Mouse (Mus musculus): Measurements from ENCODE around the gene Metap2. TPM values are rescaled to one million over a fixed set of nuclear protein-coding genes. Genes with fewer than 3 reads are reported as not detected.
A peak's percentile ranks its signal among the peaks of the same experiment; 100 is the strongest.
"Not testable (repeated sequence)": the region's sequence is repeated elsewhere in the genome, so short reads cannot be mapped to it uniquely, and the experiment has no call there.

Gene Metap2
- total and polyA plus RNA-seq, 2 experiments from 2014 or later: 50.6 to 168 TPM

DNA sequence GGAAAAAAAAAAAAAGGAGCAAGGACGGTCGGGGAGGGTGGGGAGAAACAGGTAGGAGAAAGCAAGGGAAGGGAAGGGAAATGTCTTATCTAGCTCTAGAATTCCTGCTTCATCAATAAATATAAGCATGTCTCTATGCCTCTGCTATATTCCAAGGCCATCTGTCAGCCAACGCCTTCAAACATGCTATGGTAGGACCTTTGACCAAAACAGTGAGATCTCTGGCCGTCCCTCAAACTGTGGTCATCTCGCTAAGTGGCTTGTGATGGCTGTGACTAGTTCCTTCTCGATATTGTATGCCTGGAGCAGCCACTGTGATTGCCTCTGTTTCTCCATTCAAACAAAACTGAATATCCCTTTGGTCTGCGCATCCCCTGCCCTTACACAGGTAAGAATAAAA, 84.8 kb downstream of the Metap2 start:
- H3K9me3 ChIP-seq (ENCODE audit: low read length): no peaks in the 10 kb centered on the region
- no peak overlapping the region for H3K4me3 ChIP-seq (ENCODE audit: low read depth, low read length)
- no peaks in the 10 kb centered on the region; the same call in 1 of the 2 replicates for H3K27me3 ChIP-seq (ENCODE audit: insufficient read depth, low read length)
- no peaks in the 10 kb centered on the region for H3K4me1 ChIP-seq (ENCODE audit: insufficient read depth, low read length)
- ATAC-seq (ENCODE audit: low FRiP score) (no peak), DNase-seq (ENCODE audit: low spot score) (no peak)
- 91% methylated on average over 7 of the region's 7 CpGs for WGBS
- TF ChIP-seq CTCF (IDR thresholded peaks at IDR 0.05): no peak
- H3K27ac ChIP-seq (ENCODE audit: low read depth, low read length): no peak overlapping the region
- H3K36me3 ChIP-seq (ENCODE audit: insufficient read depth, low read length): no peaks in the 10 kb centered on the region
- H3K4me2 ChIP-seq (ENCODE audit: low read depth, low read length, poor library complexity, severe bottlenecking): no peak overlapping the region
- no peak overlapping the region for H3K9ac ChIP-seq (replicated peaks; ENCODE audit: low read length, poor library complexity, severe bottlenecking)

DNA sequence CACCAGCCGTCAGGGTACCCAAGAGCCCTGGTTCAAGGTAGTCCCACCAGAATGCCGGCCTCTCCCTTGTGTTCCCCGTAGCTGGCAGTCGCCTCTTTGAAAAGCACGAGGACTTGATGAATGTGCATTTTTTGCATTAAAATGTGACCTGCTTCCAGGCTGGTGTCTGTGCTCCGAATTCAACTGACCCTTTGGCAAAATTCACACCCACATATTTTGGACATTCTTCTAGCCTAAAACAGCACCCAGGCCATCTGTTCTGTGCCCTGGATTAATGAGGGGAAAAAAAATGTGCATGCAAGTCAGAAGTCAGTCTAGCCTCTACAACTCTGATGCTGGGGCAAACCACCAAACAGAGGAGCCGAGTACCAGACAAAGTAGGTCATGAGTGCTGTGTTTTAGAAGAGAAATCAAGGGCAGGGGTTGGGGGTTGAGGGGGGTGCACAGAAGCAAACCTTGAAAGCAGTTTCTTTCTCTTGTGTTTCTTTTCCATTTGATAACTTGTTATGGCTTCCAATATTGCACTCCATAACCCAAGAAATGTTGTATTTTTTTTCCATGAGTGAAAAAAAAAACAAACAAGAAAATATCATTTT, 86.2 kb downstream of the Metap2 start:
- no peak for DNase-seq (ENCODE audit: low spot score)
- Histone ChIP-seq H3K9me3 (ENCODE audit: low read length) (no peaks in the 10 kb centered on the region), H3K27ac (ENCODE audit: low read depth, low read length) (no peak overlapping the region), H3K4me1 (ENCODE audit: insufficient read depth, low read length) (no peaks in the 10 kb centered on the region), H3K4me3 (ENCODE audit: low read depth, low read length) (no peak overlapping the region), H3K36me3 (ENCODE audit: insufficient read depth, low read length) (no peaks in the 10 kb centered on the region), H3K4me2 (ENCODE audit: low read depth, low read length, poor library complexity, severe bottlenecking) (no peak overlapping the region), H3K9ac (replicated peaks; ENCODE audit: low read length, poor library complexity, severe bottlenecking) (no peak overlapping the region), H3K27me3 (ENCODE audit: insufficient read depth, low read length) (no peaks in the 10 kb centered on the region)
- no peak for ATAC-seq (ENCODE audit: low FRiP score)
- no peak for TF ChIP-seq CTCF (IDR thresholded peaks at IDR 0.05)
- 57% methylated on average over 7 of the region's 7 CpGs for WGBS

- not testable (repeated sequence) for H3K27ac ChIP-seq (ENCODE audit: low read depth, low read length); H3K4me2 ChIP-seq (ENCODE audit: low read depth, low read length, poor library complexity, severe bottlenecking); H3K9me3 ChIP-seq (ENCODE audit: low read length); DNase-seq (ENCODE audit: low spot score); H3K4me1 ChIP-seq (ENCODE audit: insufficient read depth, low read length); ATAC-seq (ENCODE audit: low FRiP score); H3K4me3 ChIP-seq (ENCODE audit: low read depth, low read length); H3K27me3 ChIP-seq (ENCODE audit: insufficient read depth, low read length); H3K36me3 ChIP-seq (ENCODE audit: insufficient read depth, low read length); H3K9ac ChIP-seq (replicated peaks; ENCODE audit: low read length, poor library complexity, severe bottlenecking)
- 94% methylated on average over 8 of the region's 8 CpGs for WGBS
- TF ChIP-seq CTCF (IDR thresholded peaks at IDR 0.05): peak; percentile 8
Measured at GRCm38 (mm10) chr10:93809438-93809837, 87.5 kb downstream of the Metap2 start.

Other genes with a start within 250 kb of the Metap2 start
- 0.05 and 0.09 TPM in 2 replicates for gene Usp44, start 65.5 kb downstream of the Metap2 start, total RNA-seq (2014; rRNA removed)
- not detected in 2 replicates for gene Usp44, start 65.5 kb downstream of the Metap2 start, polyA plus RNA-seq (2015; fragmentation: Nextera tagmentation; extraction: Ambion mirVana)
- 38.2 and 57.3 TPM in 2 replicates for gene Vezt, start 138.7 kb upstream of the Metap2 start, total RNA-seq (2014; rRNA removed)
- 38.6 and 39.3 TPM in 2 replicates for gene Vezt, start 138.7 kb upstream of the Metap2 start, polyA plus RNA-seq (2015; fragmentation: Nextera tagmentation; extraction: Ambion mirVana)
- gene Fgd6, start 138.9 kb upstream of the Metap2 start, total RNA-seq (2014; rRNA removed): 3.1 and 3.5 TPM in 2 replicates
- 1.2 and 1.4 TPM in 2 replicates for gene Fgd6, start 138.9 kb upstream of the Metap2 start, polyA plus RNA-seq (2015; fragmentation: Nextera tagmentation; extraction: Ambion mirVana)